Mouse (Mus musculus) limb, embryonic 15.5 days (tissue): ENCODE measurements around the gene Lpin2. TPM values are rescaled to one million over a fixed set of nuclear protein-coding genes. Genes with fewer than 3 reads are reported as not detected.

Experiments
- ATAC-seq: fragments of 200-750 bp; cut with Nextera tagmentation; 2 replicates; pipeline ENCODE4 v1.8.0; 2017; ENCODE audit warnings: low read depth, moderate TSS enrichment; ENCODE audit not compliant: insufficient number of reproducible peaks, low FRiP score, low TSS enrichment
- H3K27ac ChIP-seq: fragments of 300-500 bp; sonication (generic); 2 replicates; pipeline ENCODE4 v1.5.1; 2015; ENCODE audit warnings: moderate library complexity, mild to moderate bottlenecking, inconsistent platforms
- H3K27me3 ChIP-seq: fragments of 300-500 bp; sonication (generic); 2 replicates; pipeline ENCODE4 v1.6.1; 2015; ENCODE audit warnings: inconsistent platforms
- H3K36me3 ChIP-seq: fragments of 300-500 bp; sonication (generic); 2 replicates; pipeline ENCODE4 v1.6.1; 2015; ENCODE audit warnings: inconsistent platforms
- H3K4me1 ChIP-seq: fragments of 300-500 bp; sonication (generic); 2 replicates; pipeline ENCODE4 v1.6.1; 2015; ENCODE audit warnings: inconsistent platforms
- H3K4me2 ChIP-seq: fragments of 300-500 bp; sonication (generic); 2 replicates; pipeline ENCODE4 v1.6.1; 2015; ENCODE audit warnings: mild to moderate bottlenecking, inconsistent platforms
- H3K4me3 ChIP-seq: fragments of 300-500 bp; sonication (generic); 2 replicates; pipeline ENCODE4 v1.5.1; 2015; ENCODE audit warnings: mild to moderate bottlenecking, inconsistent platforms
- H3K9ac ChIP-seq: fragments of 300-500 bp; sonication (generic); 2 replicates; pipeline ENCODE4 v1.6.1; 2015; ENCODE audit warnings: inconsistent platforms
- H3K9me3 ChIP-seq: fragments of 300-500 bp; sonication (generic); 2 replicates; pipeline ENCODE4 v1.6.1; 2016; ENCODE audit warnings: inconsistent platforms
- WGBS: fragments of 180-500 bp; shearing (Covaris S2); methylation state at CpG from one replicate; pipeline ENCODE4 v1.1.7; 2015; 5-methylcytosine and 5-hydroxymethylcytosine counted together
- polyA plus RNA-seq: library from polyadenylated mRNA; unstranded; fragments of >200 nt; fragmentation: Nextera tagmentation; extraction: Ambion mirVana; gene quantifications from 2 replicates; pipeline ENCODE4 v1.2.1, GENCODE M21; 2015

Lpin2 gene
- polyA plus RNA-seq, 1 experiment from 2014 or later = 32.6 TPM

DNA sequence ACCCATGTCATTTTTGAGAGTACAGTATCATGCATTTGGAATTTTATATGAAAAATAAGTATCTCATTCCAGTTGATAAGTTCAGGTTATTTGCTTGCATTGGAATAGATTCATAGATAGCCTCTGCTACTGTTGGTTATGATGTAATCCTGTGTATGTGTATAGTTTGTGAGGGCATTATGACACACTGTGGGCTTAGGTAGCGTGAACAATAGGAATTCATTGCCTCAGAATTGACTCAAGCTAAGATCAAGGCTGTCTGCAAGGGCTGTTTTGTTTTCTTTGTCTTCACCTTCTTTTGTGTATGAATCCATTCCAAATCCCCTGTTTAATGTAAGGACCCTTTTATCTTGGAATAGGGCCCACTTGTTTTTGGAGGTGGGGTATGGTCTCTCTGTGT, 10.7 kb downstream of the Lpin2 start:
- WGBS = 83% methylated on average over 1 of the region's 1 CpGs
- Histone ChIP-seq H3K36me3 (no peaks in the 10 kb centered on the region), H3K4me1 (peaks cover 27% of the 10 kb centered on the region), H3K4me2 (no peak overlapping the region), H3K27ac (no peak overlapping the region), H3K4me3 (no peak overlapping the region), H3K9me3 (no peaks in the 10 kb centered on the region; the same call in 1 of the 2 replicates), H3K27me3 (no peaks in the 10 kb centered on the region), H3K9ac (no peak overlapping the region)
- ATAC-seq = no peak

DNA sequence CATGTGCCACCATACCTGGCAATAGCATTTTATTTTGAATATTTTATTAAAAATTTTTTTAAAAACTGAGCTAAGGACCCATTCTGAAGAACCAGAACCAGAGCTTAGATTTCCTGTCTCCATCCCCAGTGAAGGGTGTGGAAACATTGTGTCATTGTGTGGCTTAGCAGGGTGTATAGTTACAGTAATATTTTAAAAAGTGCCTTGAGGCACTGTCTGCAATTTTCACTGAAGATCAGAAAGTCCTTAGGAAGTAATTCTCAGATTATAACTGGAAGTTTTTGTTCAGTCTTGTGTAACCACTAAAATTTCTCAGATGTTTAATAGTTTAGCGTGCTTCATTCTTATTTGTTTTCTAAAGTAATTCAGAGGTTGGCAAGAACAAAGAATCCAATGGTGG, 11.1 kb downstream of the Lpin2 start:
- peaks cover 26% of the 10 kb centered on the region for H3K4me1 ChIP-seq
- no peaks in the 10 kb centered on the region for H3K27me3 ChIP-seq
- no peak overlapping the region for H3K4me2 ChIP-seq
- H3K36me3 ChIP-seq = no peaks in the 10 kb centered on the region
- no peak for ATAC-seq
- WGBS = 28% methylated on average over 1 of the region's 1 CpGs
- no peaks in the 10 kb centered on the region; the same call in 1 of the 2 replicates for H3K9me3 ChIP-seq
- no peak overlapping the region for H3K9ac ChIP-seq
- no peak overlapping the region for H3K27ac ChIP-seq
- no peak overlapping the region for H3K4me3 ChIP-seq

DNA sequence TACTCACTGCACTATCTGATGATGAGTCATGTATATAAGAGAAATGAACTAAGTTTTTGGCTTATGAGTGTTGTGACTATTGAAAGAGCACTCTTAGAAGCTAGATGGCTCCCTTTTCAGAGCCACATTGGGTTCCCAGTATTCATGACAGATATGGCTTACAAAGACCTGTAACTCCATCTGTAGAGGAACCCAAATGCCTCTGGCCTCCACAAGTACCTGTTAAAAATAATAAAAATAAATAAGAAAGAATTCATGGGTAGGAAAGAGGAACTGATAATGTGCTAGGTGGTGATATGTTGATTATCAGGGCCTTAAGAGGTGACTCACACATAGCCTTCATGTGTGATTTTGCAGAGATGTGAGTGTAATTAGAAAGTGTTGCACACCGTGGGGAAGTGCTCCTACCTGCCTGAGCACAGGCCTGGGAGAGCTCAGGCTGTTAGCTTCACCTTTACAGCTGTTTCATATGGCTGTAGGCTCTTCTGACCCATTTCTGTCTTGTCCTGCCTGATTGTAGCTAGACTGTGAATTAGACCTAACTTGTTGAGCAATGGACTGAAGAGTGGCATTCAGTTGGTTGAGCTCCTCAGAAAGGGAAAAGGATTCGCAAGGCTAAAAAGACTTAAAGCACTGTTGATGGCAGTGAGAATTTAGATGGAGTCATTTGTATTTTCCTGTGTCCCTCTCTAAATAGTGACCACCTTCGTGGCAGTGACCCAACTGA, 12.7 kb downstream of the Lpin2 start:
- no peak overlapping the region for H3K4me3 ChIP-seq
- H3K4me2 ChIP-seq = no peak overlapping the region
- H3K36me3 ChIP-seq = no peaks in the 10 kb centered on the region
- no peak overlapping the region for H3K27ac ChIP-seq
- WGBS = 68% methylated on average over 3 of the region's 3 CpGs
- no peaks in the 10 kb centered on the region for H3K27me3 ChIP-seq
- ATAC-seq = no peak
- no peaks in the 10 kb centered on the region; the same call in 1 of the 2 replicates for H3K9me3 ChIP-seq
- H3K4me1 ChIP-seq = peaks cover 26% of the 10 kb centered on the region
- H3K9ac ChIP-seq = no peak overlapping the region

DNA sequence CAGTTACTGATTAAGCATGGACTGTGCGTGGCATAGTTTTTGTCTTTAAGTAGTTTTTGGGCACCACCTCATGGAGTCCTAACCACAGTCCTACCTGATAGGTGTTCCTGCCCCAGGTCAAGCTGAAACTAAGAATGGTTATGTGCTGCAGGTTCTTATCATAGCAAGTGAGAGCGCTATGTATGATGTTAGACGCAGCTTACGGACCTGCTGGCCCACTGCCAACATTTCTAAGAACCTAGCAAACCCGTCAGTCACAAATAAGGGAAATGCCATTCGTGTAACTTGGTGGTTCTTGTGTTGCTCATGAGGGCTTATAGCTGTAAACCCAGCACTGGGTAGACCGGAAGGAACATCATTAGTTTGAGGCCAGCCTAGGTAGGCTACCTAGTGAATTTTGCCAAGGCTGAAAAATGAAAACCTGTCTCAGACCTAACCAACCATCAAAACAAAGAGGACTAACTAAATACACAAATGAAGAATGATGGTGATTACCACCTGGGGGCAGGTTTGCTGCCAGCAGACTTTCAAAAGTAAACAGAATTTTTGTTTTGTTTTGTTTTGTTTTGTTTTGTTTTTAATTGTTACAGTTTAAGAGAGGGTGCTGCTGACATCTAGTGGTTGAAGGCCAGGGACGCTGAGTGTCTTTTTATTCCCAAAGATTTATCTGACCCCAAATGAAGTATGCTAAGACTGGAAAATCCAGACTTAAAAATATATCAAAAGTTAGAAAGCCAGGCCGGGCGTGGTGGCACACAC, 13.5 kb downstream of the Lpin2 start:
- Histone ChIP-seq H3K4me1 (peaks cover 26% of the 10 kb centered on the region), H3K36me3 (no peaks in the 10 kb centered on the region), H3K4me2 (peak overlapping the region; percentile 29), H3K4me3 (no peak overlapping the region), H3K27ac (no peak overlapping the region), H3K9ac (no peak overlapping the region), H3K9me3 (no peaks in the 10 kb centered on the region; the same call in 1 of the 2 replicates), H3K27me3 (no peaks in the 10 kb centered on the region)
- WGBS = 34% methylated on average over 10 of the region's 10 CpGs
- ATAC-seq = no peak

DNA sequence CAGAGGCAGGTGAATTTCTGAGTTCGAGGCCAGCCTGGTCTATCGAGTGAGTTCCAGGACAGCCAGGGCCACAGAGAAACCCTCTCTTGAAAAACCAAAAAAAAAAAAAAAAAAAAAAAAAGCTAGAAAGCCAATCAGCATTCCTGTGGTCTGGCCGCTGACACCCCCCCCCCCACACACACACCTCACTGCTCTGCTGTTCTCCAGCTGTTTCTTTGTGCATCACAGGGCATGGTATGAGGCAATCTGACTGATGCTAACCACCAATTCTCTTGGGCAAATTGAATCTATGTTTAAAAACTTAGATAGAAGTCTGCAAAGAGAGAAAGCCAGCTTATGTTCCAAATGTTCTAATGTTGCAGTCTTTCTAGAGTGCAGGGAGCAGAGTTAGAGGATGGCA, 14.1 kb downstream of the Lpin2 start:
- Histone ChIP-seq H3K4me1 (peaks cover 26% of the 10 kb centered on the region), H3K9ac (no peak overlapping the region), H3K4me3 (no peak overlapping the region), H3K27ac (no peak overlapping the region), H3K36me3 (no peaks in the 10 kb centered on the region), H3K4me2 (no peak overlapping the region), H3K27me3 (no peaks in the 10 kb centered on the region), H3K9me3 (no peaks in the 10 kb centered on the region; the same call in 1 of the 2 replicates)
- WGBS = 72% methylated on average over 3 of the region's 3 CpGs
- ATAC-seq = no peak

DNA sequence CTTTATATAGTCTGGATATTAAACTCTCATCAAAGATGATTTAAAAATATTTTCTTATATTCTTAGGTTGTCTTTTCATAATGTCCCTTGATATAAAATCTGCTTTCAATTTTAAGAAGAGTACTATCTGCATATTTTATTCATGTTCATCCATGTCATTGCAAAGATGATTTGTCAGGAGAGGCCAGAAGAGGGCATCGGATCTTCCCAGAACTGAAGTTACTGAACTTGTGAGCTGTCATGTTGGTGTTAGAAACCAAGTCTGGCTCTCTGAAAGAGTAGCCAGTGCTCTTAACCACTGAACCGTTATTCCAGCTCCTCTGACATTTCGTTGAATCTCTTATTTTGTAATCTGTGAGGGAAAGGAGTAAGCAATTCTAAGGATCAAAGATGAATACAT, 17.0 kb downstream of the Lpin2 start:
- H3K4me3 ChIP-seq = no peak overlapping the region
- H3K27me3 ChIP-seq = no peaks in the 10 kb centered on the region
- H3K4me2 ChIP-seq = no peak overlapping the region
- no peak overlapping the region for H3K27ac ChIP-seq
- no peak for ATAC-seq
- WGBS = 81% methylated on average over 3 of the region's 3 CpGs
- peaks cover 16% of the 10 kb centered on the region for H3K4me1 ChIP-seq
- H3K36me3 ChIP-seq = no peaks in the 10 kb centered on the region
- H3K9ac ChIP-seq = no peak overlapping the region
- no peaks in the 10 kb centered on the region for H3K9me3 ChIP-seq

DNA sequence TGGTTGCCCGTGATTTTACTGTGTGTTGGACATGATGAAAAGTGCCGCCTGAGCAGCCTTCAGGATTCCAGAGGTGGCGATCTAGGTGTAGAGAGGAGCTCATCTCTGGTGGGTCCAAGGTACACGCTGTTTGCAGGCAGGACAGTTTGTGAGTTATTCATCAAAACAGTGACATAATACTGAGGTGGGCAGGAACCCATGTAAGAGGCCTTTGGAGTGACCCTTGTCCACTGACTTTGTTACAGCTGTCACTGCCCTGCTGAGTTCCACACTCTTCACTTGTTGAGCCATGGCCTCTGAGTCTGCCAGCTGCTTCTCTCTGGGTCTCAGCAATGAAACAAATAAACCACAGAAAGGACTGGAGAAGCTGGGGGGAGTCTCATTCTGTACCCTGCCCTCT, 19.8 kb downstream of the Lpin2 start:
- no peaks in the 10 kb centered on the region for H3K36me3 ChIP-seq
- no peak overlapping the region for H3K4me3 ChIP-seq
- H3K4me2 ChIP-seq = no peak overlapping the region
- no peaks in the 10 kb centered on the region for H3K27me3 ChIP-seq
- WGBS = 74% methylated on average over 4 of the region's 4 CpGs
- H3K9ac ChIP-seq = no peak overlapping the region
- no peaks in the 10 kb centered on the region for H3K9me3 ChIP-seq
- ATAC-seq = no peak
- H3K27ac ChIP-seq = no peak overlapping the region
- 0 out of 2 replicates have a peak, but pooled peaks cover 3% of the 10 kb centered on the region for H3K4me1 ChIP-seq

DNA sequence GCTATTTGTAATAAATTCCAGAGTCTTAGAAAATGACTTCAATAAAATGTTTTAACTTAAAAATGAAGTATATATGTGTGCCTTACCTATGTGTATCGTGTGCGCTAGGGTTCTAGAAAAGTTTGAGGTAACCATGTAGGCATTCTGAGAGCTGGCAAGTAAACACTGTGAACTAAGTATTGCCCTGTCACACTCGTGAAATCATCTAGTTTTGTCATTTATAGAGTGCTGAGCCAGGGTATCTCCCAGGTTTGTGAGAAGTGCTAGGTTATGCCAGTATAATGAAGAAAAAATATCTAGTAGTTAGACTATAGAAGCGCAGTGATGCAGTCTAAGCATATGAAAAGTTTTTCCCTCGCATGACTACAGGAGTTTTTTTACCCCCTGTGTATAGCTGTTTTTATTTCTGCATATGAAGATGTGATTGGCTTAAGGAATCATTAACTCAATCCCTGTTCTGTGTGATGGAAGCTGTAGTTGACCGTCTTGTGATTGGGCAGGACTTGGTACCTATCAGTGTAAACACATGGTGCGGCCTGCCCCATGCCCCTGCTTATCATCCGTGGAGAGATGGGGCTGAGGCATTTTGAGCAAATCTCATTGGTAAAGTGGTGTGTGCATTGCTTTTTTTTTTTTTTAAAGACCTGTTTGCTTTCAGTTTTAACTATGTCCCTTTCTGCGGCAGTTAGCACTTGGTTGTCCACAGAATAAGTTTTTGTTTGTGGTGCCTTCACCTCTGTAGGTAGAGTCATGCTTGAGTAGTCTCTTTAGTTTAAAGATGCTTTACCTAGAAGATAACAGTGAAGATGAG, 21.8 kb downstream of the Lpin2 start:
- Histone ChIP-seq H3K4me1 (no peaks in the 10 kb centered on the region), H3K9me3 (no peaks in the 10 kb centered on the region), H3K4me3 (no peak overlapping the region), H3K9ac (no peak overlapping the region), H3K27ac (no peak overlapping the region), H3K36me3 (no peaks in the 10 kb centered on the region), H3K4me2 (no peak overlapping the region), H3K27me3 (no peaks in the 10 kb centered on the region)
- no peak for ATAC-seq
- 81% methylated on average over 9 of the region's 9 CpGs for WGBS

DNA sequence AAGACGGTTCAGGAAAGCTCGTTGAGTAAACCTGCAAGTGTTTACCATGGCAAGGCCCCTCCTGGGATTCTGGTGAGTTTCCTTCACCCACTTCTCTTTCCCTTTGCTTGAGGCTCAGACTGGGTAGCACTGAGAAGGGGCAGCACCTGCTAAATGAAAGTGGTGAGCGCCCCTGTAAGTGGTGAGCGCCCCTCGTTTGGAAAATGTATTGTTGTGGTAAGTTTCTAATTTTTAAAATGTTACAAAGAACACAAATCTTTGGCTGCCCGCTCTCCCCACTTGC, 22.4 kb downstream of the Lpin2 start:
- Histone ChIP-seq H3K4me3 (no peak overlapping the region), H3K27me3 (no peaks in the 10 kb centered on the region), H3K9me3 (no peaks in the 10 kb centered on the region), H3K4me2 (no peak overlapping the region), H3K27ac (no peak overlapping the region), H3K36me3 (no peaks in the 10 kb centered on the region), H3K9ac (no peak overlapping the region), H3K4me1 (no peaks in the 10 kb centered on the region)
- 77% methylated on average over 6 of the region's 6 CpGs for WGBS
- no peak for ATAC-seq

DNA sequence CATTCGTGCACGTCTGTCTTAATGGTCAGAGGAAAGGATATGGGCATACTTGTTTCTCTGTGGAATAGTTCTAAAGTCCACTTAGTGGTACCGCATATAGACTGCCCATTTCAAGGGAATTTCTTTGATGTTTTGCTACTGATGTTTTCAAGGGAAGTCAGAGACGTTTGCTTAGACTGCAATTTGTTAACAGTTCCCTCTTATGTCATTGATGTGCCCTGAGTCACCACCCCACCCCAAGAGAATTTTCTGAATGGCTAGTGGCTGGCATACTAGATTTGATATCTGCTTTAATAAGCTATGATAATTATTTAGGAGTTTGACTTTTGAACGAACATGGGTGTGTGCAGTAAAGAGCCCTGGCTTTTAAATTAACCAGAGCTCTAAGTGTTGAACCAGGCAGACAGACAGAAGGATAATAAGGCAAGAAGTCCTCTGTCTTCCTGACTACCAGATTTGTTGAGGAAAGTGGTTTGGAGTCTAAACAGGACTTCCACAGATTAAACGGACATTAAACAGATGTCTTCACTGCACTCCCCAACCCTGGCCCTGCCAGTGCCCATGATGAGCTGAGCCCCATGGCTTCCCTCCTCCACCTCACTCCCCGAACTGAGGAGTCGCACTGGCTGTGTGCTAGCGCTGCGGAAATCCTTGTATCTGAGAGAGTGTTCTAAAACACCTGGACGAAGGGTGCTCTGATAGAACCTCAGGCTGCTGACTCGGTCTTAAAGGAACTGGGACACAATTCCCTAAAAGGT, 24.0 kb downstream of the Lpin2 start:
- no peak overlapping the region for H3K4me2 ChIP-seq
- no peaks in the 10 kb centered on the region for H3K36me3 ChIP-seq
- no peak overlapping the region for H3K9ac ChIP-seq
- 62% methylated on average over 12 of the region's 12 CpGs for WGBS
- no peak overlapping the region for H3K27ac ChIP-seq
- H3K9me3 ChIP-seq = no peaks in the 10 kb centered on the region
- H3K27me3 ChIP-seq = no peaks in the 10 kb centered on the region
- ATAC-seq = no peak
- H3K4me1 ChIP-seq = peaks cover 4% of the 10 kb centered on the region; the same call in 1 of the 2 replicates
- H3K4me3 ChIP-seq = no peak overlapping the region

DNA sequence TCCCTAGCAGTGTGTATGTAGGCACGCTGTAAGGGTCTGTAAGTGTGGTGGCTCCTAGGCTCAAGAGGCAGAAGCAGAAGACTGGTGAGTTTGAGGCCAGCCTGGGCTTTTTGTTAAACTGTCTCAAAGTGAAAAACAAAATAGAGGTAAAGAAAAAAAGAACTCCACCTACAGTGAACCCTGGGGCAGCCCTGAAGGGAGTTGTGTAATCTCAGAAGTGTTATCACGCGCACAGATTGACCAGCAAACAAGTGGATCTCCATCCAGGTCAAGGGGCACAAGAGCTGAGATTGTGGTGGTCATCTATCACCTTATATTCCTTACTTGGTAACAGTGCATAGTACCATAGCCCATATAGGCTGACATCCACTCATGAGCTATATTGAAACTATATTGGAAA, 24.9 kb downstream of the Lpin2 start:
- no peak overlapping the region for H3K4me3 ChIP-seq
- 94% methylated on average over 3 of the region's 3 CpGs for WGBS
- H3K4me2 ChIP-seq = no peak overlapping the region
- H3K4me1 ChIP-seq = peaks cover 9% of the 10 kb centered on the region; the same call in 1 of the 2 replicates
- H3K27ac ChIP-seq = no peak overlapping the region
- H3K9ac ChIP-seq = no peak overlapping the region
- no peaks in the 10 kb centered on the region for H3K27me3 ChIP-seq
- no peaks in the 10 kb centered on the region for H3K9me3 ChIP-seq
- ATAC-seq = no peak
- H3K36me3 ChIP-seq = no peaks in the 10 kb centered on the region
